Mouse (Mus musculus): ENCODE data around the gene Synpo2. TPM values are rescaled to one million over a fixed set of nuclear protein-coding genes. Genes with fewer than 3 reads are reported as not detected.

Gene Synpo2
- polyA plus RNA-seq, 1 experiment from 2014 or later, result 8.3 TPM

DNA sequence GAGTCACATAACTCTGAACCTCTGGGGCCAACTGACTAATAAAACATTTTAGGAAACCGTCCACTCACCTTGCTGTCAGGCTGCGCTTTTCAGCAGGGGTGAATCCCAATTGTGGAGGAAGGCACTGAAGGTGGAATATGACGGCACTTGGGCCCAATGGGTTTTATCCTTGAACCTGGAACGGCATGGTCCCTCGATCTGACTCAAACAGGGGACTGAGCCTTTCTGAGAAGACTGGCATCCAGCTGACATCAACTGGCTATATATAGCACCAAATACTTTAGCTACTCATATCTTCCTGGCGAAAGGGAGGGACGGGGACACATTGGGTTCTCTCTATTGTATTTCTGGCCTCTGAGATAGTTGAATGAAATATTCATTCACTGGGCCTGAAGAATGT, 201.2 kb downstream of the Synpo2 start, which contains the start of gene Myoz2:
Myoz2 (minus strand) TSS at position 264 of the 400 bp plus-strand sequence.
- no peak within 1 kb of the TSS for H3K27ac ChIP-seq (ENCODE audit: low read depth, low read length)
- 85% methylated on average over 7 of the region's 7 CpGs for WGBS

GRCm38 (mm10) chr3:123033804-123034203, 202.1 kb downstream of the Synpo2 start:
- WGBS, result 89% methylated on average over 8 of the region's 8 CpGs
- Histone ChIP-seq H3K4me3 (ENCODE audit: low read length) (no peak overlapping the region), H3K36me3 (ENCODE audit: control insufficient read depth, insufficient read depth, low read length) (no peaks in the 10 kb centered on the region), H3K4me2 (replicated peaks; ENCODE audit: low read depth, low read length) (no peak overlapping the region), H3K4me1 (ENCODE audit: control insufficient read depth, insufficient read depth, low read length) (no peaks in the 10 kb centered on the region), H3K9me3 (ENCODE audit: control insufficient read depth, low read length) (no peaks in the 10 kb centered on the region), H3K27me3 (ENCODE audit: control insufficient read depth, insufficient read depth, low read length) (no peaks in the 10 kb centered on the region), H3K9ac (ENCODE audit: low read depth, low read length) (no peak overlapping the region), H3K27ac (ENCODE audit: low read depth, low read length) (no peak overlapping the region)
- no peak for ATAC-seq (ENCODE audit: low FRiP score, low TSS enrichment)

More for the DNA sequence above, 201.2 kb downstream of the Synpo2 start, which contains the start of gene Myoz2:
- ATAC-seq (ENCODE audit: low FRiP score, low TSS enrichment), result no peak
- H3K9me3 ChIP-seq (ENCODE audit: control insufficient read depth, low read length), result no peaks in the 10 kb centered on the region
- no peak within 1 kb of the TSS for H3K4me3 ChIP-seq (ENCODE audit: low read length)
- H3K4me2 ChIP-seq (replicated peaks; ENCODE audit: low read depth, low read length), result no peak within 1 kb of the TSS
- H3K36me3 ChIP-seq (ENCODE audit: control insufficient read depth, insufficient read depth, low read length), result no peaks in the 10 kb centered on the region
- no peak within 1 kb of the TSS for H3K9ac ChIP-seq (ENCODE audit: low read depth, low read length)
- H3K4me1 ChIP-seq (ENCODE audit: control insufficient read depth, insufficient read depth, low read length), result no peaks in the 10 kb centered on the region
- H3K27me3 ChIP-seq (ENCODE audit: control insufficient read depth, insufficient read depth, low read length), result no peaks in the 10 kb centered on the region

Other genes starting within 250 kb of the Synpo2 start
- gene Myoz2, start 201.1 kb downstream of the Synpo2 start, polyA plus RNA-seq (2014; fragmentation: Nextera tagmentation; extraction: Ambion mirVana), result 0.14 TPM in 1 of 2 replicates, not detected in the other
- 40.0 and 59.4 TPM in 2 replicates for gene Sec24d, start 31.3 kb upstream of the Synpo2 start, polyA plus RNA-seq (2014; fragmentation: Nextera tagmentation; extraction: Ambion mirVana)
- gene Mettl14, start 150.0 kb upstream of the Synpo2 start, polyA plus RNA-seq (2014; fragmentation: Nextera tagmentation; extraction: Ambion mirVana), result 17.3 and 23.9 TPM in 2 replicates
- 2.3 and 2.9 TPM in 2 replicates for gene Prss12, start 210.8 kb upstream of the Synpo2 start, polyA plus RNA-seq (2014; fragmentation: Nextera tagmentation; extraction: Ambion mirVana)